Mouse (Mus musculus): ENCODE results near the gene Chrm3. TPM values are rescaled to one million over a fixed set of nuclear protein-coding genes. Genes with fewer than 3 reads are reported as not detected.

Gene Chrm3
- 1.6 TPM for polyA plus RNA-seq (2014; fragmentation: Illumina TruSeq; extraction: RNeasy Lipid Tissue Mini Kit (QIAGEN cat#74804); ENCODE audit: low read depth, low replicate concordance)

DNA sequence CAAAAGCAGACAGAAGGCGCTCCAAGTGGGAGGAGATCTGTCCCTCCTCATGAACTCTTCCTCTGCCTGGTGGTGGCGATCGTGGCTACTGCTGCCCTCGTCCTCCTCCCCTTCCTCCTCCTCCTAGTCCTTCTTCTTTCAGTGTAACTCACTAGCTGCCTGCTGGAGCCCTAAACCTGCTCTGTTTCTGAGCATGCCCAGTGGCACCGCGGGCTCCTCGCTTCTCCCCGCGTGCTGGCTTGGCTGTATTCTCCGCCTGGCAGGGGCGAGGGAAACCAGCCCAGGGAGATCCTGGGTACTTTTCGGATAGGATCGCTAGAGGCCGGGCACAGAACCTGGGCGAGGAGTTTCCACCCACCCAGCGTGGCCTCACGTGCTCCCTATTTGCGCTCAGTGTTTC lies at the start of gene Chrm3:
Gene Chrm3, minus strand, starts transcription at position 71 of the 400 bp plus-strand sequence.

